Mouse (Mus musculus): ENCODE results near the gene Prox2. TPM values are rescaled to one million over a fixed set of nuclear protein-coding genes. Genes with fewer than 3 reads are reported as not detected.

Gene Prox2
- polyA plus RNA-seq, 1 experiment, result 2.6 TPM

DNA sequence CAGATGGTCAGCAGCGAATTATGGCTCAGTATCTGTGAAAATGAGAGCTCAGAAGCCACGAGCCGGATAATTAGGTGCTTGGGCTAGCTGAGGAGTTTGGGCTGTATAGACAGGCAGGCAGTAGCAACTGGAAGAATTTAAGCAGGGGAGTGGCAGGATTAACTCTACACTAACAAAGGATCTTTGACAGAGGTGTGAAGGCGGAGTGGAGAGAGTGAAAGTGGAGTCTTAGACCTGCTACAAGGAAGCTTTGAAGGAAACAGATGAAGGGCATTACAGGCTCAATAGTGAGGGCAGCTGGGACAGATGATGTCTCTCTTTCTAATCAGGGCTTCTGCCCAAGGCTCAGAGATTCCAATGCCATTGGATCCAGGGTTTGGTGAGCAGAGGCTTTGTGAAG, 1.1 kb downstream of the Prox2 start:
- peaks cover 19% of the 10 kb centered on the region for H3K4me1 ChIP-seq (replicated peaks; ENCODE audit: control insufficient read depth, insufficient read depth, low read length)
- no peak overlapping the region for H3K4me3 ChIP-seq (ENCODE audit: control insufficient read depth, insufficient read depth, low read length)
- WGBS, result 92% methylated on average over 4 of the region's 4 CpGs

DNA sequence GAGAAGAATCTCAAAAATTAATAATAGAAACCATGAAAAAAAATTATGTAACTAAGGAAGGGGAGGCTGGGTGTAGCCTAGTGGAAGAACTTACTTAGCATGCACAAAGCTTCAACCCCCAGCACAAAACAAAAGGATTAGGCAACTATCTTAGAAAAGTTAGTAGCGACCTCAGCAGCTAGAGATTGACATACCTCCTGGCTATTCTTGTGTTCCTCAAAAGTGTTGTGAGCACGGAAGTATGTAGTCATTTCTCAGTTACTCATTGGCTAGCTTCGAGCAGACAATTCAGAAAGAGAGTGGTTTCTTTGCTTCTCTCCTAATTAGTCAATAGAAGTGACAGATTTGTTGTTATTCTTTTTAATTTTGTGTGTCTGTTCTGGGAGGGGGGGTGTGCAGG, 1.9 kb downstream of the Prox2 start:
- WGBS, result 86% methylated on average over 3 of the region's 3 CpGs
- Histone ChIP-seq H3K4me3 (ENCODE audit: control insufficient read depth, insufficient read depth, low read length) (no peak overlapping the region), H3K4me1 (replicated peaks; ENCODE audit: control insufficient read depth, insufficient read depth, low read length) (peaks cover 19% of the 10 kb centered on the region), H3K27ac (ENCODE audit: control insufficient read depth, insufficient read depth, low read length) (no peak overlapping the region), H3K36me3 (ENCODE audit: control insufficient read depth, insufficient read depth, low read length) (no peaks in the 10 kb centered on the region), H3K27me3 (ENCODE audit: control insufficient read depth, insufficient read depth, low read length) (no peaks in the 10 kb centered on the region)
- TF ChIP-seq POLR2A (IDR thresholded peaks at IDR 0.05; ENCODE audit: control insufficient read depth, extremely low read depth, insufficient read depth, low read length, poor library complexity) (no peak), CTCF (IDR thresholded peaks at IDR 0.05; ENCODE audit: borderline replicate concordance, control insufficient read depth, extremely low read depth, insufficient read depth, low read length, poor library complexity) (no peak)
- no peak for DNase-seq

More for the DNA sequence above, 1.1 kb downstream of the Prox2 start:
- no peak for DNase-seq
- Histone ChIP-seq H3K27ac (ENCODE audit: control insufficient read depth, insufficient read depth, low read length) (no peak overlapping the region), H3K36me3 (ENCODE audit: control insufficient read depth, insufficient read depth, low read length) (no peaks in the 10 kb centered on the region), H3K27me3 (ENCODE audit: control insufficient read depth, insufficient read depth, low read length) (no peaks in the 10 kb centered on the region)
- TF ChIP-seq POLR2A (IDR thresholded peaks at IDR 0.05; ENCODE audit: control insufficient read depth, extremely low read depth, insufficient read depth, low read length, poor library complexity) (no peak), CTCF (IDR thresholded peaks at IDR 0.05; ENCODE audit: borderline replicate concordance, control insufficient read depth, extremely low read depth, insufficient read depth, low read length, poor library complexity) (no peak)

DNA sequence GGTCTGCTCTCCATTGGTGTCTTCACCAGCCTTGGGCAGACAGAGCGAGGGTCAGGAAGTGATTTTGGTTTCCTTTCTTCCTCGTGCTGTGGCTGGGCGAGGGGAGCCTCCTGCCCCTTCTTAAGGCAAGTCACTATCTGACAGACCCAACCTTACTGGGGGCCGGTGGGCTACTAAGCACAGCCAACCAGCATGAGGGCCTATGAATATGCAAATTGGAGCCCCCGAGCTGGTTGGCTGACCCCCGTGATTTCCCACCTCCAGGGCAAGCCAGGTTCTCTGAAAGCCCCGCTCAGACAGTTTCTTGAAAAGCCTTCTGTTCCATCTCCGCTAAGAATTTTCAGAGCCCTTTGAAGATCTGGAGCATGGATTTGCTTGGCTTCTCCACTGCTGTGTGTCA, 4.3 kb downstream of the Prox2 start:
- 10% methylated on average over 8 of the region's 8 CpGs for WGBS
- no peak for DNase-seq
- no peak overlapping the region for H3K4me3 ChIP-seq (ENCODE audit: control insufficient read depth, insufficient read depth, low read length)
- TF ChIP-seq POLR2A (IDR thresholded peaks at IDR 0.05; ENCODE audit: control insufficient read depth, extremely low read depth, insufficient read depth, low read length, poor library complexity), result no peak
- TF ChIP-seq CTCF (IDR thresholded peaks at IDR 0.05; ENCODE audit: borderline replicate concordance, control insufficient read depth, extremely low read depth, insufficient read depth, low read length, poor library complexity), result no peak
- no peak overlapping the region for H3K27ac ChIP-seq (ENCODE audit: control insufficient read depth, insufficient read depth, low read length)
- H3K36me3 ChIP-seq (ENCODE audit: control insufficient read depth, insufficient read depth, low read length), result no peaks in the 10 kb centered on the region
- peaks cover 13% of the 10 kb centered on the region for H3K4me1 ChIP-seq (replicated peaks; ENCODE audit: control insufficient read depth, insufficient read depth, low read length)
- no peaks in the 10 kb centered on the region for H3K27me3 ChIP-seq (ENCODE audit: control insufficient read depth, insufficient read depth, low read length)

- no peak for TF ChIP-seq POLR2A (IDR thresholded peaks at IDR 0.05; ENCODE audit: control insufficient read depth, extremely low read depth, insufficient read depth, low read length, poor library complexity)
- no peak for TF ChIP-seq CTCF (IDR thresholded peaks at IDR 0.05; ENCODE audit: borderline replicate concordance, control insufficient read depth, extremely low read depth, insufficient read depth, low read length, poor library complexity)
- Histone ChIP-seq H3K27me3 (ENCODE audit: control insufficient read depth, insufficient read depth, low read length) (no peaks in the 10 kb centered on the region), H3K27ac (ENCODE audit: control insufficient read depth, insufficient read depth, low read length) (no peak overlapping the region), H3K36me3 (ENCODE audit: control insufficient read depth, insufficient read depth, low read length) (no peaks in the 10 kb centered on the region), H3K4me1 (replicated peaks; ENCODE audit: control insufficient read depth, insufficient read depth, low read length) (peaks cover 7% of the 10 kb centered on the region), H3K4me3 (ENCODE audit: control insufficient read depth, insufficient read depth, low read length) (no peak overlapping the region)
- no peak for DNase-seq
- WGBS, result 97% methylated on average over 8 of the region's 8 CpGs
Observed at GRCm38 (mm10) chr12:85104789-85105188, 5.8 kb downstream of the Prox2 start.

DNA sequence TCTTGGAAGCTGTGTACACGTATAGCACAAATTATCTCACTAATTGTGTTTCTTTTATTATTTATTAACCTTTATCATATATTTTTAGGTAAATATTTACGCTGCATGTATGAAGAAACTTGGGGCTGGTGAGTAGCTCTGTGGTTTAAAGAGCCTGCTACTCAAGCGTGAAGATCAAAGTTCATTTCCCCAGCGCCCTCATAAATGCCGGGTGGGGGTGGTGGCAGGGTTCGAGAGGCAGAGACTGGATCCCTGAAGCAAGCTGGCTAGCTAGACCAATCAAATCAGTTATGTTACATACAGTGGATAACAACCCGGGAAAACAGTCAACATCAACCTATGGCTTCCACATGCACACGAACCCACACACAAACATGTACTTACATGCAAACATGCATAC, 7.5 kb downstream of the Prox2 start:
- WGBS, result 85% methylated on average over 8 of the region's 8 CpGs
- no peaks in the 10 kb centered on the region for H3K36me3 ChIP-seq (ENCODE audit: control insufficient read depth, insufficient read depth, low read length)
- no peak for DNase-seq

GRCm38 (mm10) chr12:85101521-85102106, 8.9 kb downstream of the Prox2 start:
- H3K4me1 ChIP-seq (replicated peaks; ENCODE audit: control insufficient read depth, insufficient read depth, low read length), result peaks cover 6% of the 10 kb centered on the region
- H3K27me3 ChIP-seq (ENCODE audit: control insufficient read depth, insufficient read depth, low read length), result no peaks in the 10 kb centered on the region
- no peak overlapping the region for H3K4me3 ChIP-seq (ENCODE audit: control insufficient read depth, insufficient read depth, low read length)
- DNase-seq, result no peak
- no peak for TF ChIP-seq POLR2A (IDR thresholded peaks at IDR 0.05; ENCODE audit: control insufficient read depth, extremely low read depth, insufficient read depth, low read length, poor library complexity)
- no peak for TF ChIP-seq CTCF (IDR thresholded peaks at IDR 0.05; ENCODE audit: borderline replicate concordance, control insufficient read depth, extremely low read depth, insufficient read depth, low read length, poor library complexity)
- H3K27ac ChIP-seq (ENCODE audit: control insufficient read depth, insufficient read depth, low read length), result no peak overlapping the region
- 96% methylated on average over 5 of the region's 5 CpGs for WGBS
- H3K36me3 ChIP-seq (ENCODE audit: control insufficient read depth, insufficient read depth, low read length), result no peaks in the 10 kb centered on the region

More for the DNA sequence above, 7.5 kb downstream of the Prox2 start:
- Histone ChIP-seq H3K4me1 (replicated peaks; ENCODE audit: control insufficient read depth, insufficient read depth, low read length) (peaks cover 6% of the 10 kb centered on the region), H3K27ac (ENCODE audit: control insufficient read depth, insufficient read depth, low read length) (no peak overlapping the region), H3K27me3 (ENCODE audit: control insufficient read depth, insufficient read depth, low read length) (no peaks in the 10 kb centered on the region), H3K4me3 (ENCODE audit: control insufficient read depth, insufficient read depth, low read length) (no peak overlapping the region)
- TF ChIP-seq POLR2A (IDR thresholded peaks at IDR 0.05; ENCODE audit: control insufficient read depth, extremely low read depth, insufficient read depth, low read length, poor library complexity) (no peak), CTCF (IDR thresholded peaks at IDR 0.05; ENCODE audit: borderline replicate concordance, control insufficient read depth, extremely low read depth, insufficient read depth, low read length, poor library complexity) (no peak)

DNA sequence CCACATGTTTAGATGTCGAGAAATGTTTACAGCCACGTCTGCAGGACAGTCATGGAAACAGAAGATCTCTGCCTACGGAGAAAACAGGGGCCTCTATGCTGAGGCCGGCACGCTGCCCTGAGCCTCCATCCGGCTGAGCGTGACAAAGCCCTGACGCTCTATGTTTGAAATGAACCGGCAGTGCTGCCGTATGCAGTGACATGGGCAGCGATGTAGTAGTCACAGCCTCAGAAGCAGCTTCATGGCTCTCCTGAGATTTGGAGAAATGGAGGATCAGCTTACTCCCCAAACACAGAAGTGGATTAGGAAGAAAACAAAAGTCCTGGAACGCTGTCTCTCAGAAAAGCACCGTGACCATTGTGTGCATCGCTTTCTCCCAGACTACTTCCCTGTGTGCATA, 9.6 kb downstream of the Prox2 start:
- 93% methylated on average over 14 of the region's 14 CpGs for WGBS
- no peaks in the 10 kb centered on the region for H3K36me3 ChIP-seq (ENCODE audit: control insufficient read depth, insufficient read depth, low read length)

More for the DNA sequence above, 9.6 kb downstream of the Prox2 start:
- no peak for DNase-seq
- no peaks in the 10 kb centered on the region; the same call in 1 of the 2 replicates for H3K4me1 ChIP-seq (replicated peaks; ENCODE audit: control insufficient read depth, insufficient read depth, low read length)
- no peak overlapping the region for H3K27ac ChIP-seq (ENCODE audit: control insufficient read depth, insufficient read depth, low read length)
- TF ChIP-seq CTCF (IDR thresholded peaks at IDR 0.05; ENCODE audit: borderline replicate concordance, control insufficient read depth, extremely low read depth, insufficient read depth, low read length, poor library complexity), result no peak
- no peak for TF ChIP-seq POLR2A (IDR thresholded peaks at IDR 0.05; ENCODE audit: control insufficient read depth, extremely low read depth, insufficient read depth, low read length, poor library complexity)
- no peak overlapping the region for H3K4me3 ChIP-seq (ENCODE audit: control insufficient read depth, insufficient read depth, low read length)
- H3K27me3 ChIP-seq (ENCODE audit: control insufficient read depth, insufficient read depth, low read length), result no peaks in the 10 kb centered on the region
